Mouse (Mus musculus) CD4-positive naive resting alpha-beta T cell, adult 57 days (primary cell): Measurements from ENCODE around the gene Cerk. TPM values are rescaled to one million over a fixed set of nuclear protein-coding genes. Genes with fewer than 3 reads are reported as not detected.

Source experiments
- total RNA-seq: library from RNA; stranded (reverse); gene quantifications from one replicate; pipeline ENCODE4 v1.2.4, GENCODE M21; 2023

Cerk gene
- 20.9 TPM for total RNA-seq

GRCm38 (mm10) chr15:86185689-86186569 lies at the start of gene Cerk:
TSS of gene Cerk (minus strand) at chr15:86186141.

DNA sequence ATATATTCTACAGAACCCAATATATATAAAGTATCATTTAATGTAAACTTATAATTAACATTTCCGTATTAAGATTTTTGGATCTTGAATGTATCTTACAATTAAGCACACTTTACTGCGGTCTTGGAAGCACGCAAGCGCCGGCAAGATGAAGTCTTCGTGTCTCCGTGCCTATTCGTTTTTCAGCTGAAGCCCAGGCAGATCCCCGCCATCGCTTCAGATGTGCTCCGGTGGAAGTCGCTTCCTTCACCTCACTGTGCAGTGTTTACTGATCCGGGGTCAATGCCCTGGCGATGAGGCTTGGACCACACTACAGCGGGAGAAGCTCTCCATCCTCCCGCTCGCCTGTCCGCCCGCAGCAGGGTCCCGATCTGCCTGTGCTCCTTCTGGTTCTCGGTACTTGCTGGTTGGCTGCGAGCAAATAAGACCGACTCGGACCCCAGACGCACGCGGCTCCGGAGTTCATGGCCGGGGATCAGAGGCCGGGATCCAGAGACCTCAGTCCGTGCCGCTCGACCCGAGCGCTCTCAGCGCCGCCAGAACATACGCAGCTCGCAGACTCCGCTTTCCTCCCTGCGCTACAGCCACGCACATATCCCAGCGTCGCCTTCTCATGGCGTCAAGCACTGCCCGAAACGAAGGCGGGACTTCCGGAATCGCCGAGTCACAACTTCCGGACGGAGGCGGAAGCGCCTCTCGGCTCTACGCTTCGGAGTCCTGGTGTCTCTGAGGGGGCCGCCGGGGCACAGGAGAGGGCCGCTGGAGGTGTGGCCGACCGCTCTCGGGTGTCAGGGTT lies 28.0 kb upstream of the Cerk start, which contains the start of gene Tbc1d22a:
Tbc1d22a (plus strand) TSS at position 707 of the 796 bp plus-strand sequence.

Other genes with a start within 250 kb of the Cerk start
- gene Celsr1, start 152.4 kb downstream of the Cerk start, total RNA-seq, result 19.8 TPM
- 145 TPM for gene Gramd4, start 128.4 kb downstream of the Cerk start, total RNA-seq
- gene Tbc1d22a, start 28.3 kb upstream of the Cerk start, total RNA-seq, result 31.5 TPM